Mouse (Mus musculus) megakaryocyte, embryonic 14.5 days (primary cell): ENCODE results near the gene Tnfsf10.

Source experiments
- FLI1 ChIP-seq: IDR thresholded peaks from 2 replicates; pipeline ENCODE4 v1.6.1; 2012; ENCODE audit warnings: low read length, inconsistent platforms, mixed read lengths
- GATA1 ChIP-seq: IDR thresholded peaks from 3 replicates; pipeline ENCODE4 v1.6.1; 2012; ENCODE audit warnings: mixed read lengths, low read length, inconsistent platforms, borderline replicate concordance

DNA sequence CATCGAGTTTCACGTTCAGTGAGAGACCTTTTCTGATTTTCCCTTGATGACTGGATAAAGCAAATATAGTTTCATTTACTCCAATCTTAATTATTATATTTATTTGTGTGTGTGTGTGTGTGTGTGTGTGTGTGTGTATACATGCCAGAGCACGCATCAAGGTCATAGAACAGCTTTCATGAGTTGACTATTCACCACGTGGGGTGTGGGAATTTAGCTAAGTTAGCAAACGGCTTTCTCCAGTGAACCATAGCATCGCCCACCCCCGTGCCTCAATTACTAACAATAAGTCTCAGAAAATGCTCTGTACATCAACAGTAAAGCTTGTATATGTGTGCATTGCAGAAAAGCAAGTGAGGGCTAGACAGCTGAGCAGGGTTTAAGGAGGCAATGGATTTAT, 33.0 kb upstream of the Tnfsf10 start:
- TF ChIP-seq GATA1 (no peak), FLI1 (no peak)
